Mouse (Mus musculus) neural tube, embryonic 12.5 days (tissue): ENCODE measurements around the gene Tbl3. TPM values are rescaled to one million over a fixed set of nuclear protein-coding genes. Genes with fewer than 3 reads are reported as not detected.

Source experiments
- ATAC-seq: fragments of 200-750 bp; cut with Nextera tagmentation; 2 replicates; pipeline ENCODE4 v1.8.0; 2017; ENCODE audit warnings: low read depth, mild to moderate bottlenecking, moderate TSS enrichment, moderate library complexity; ENCODE audit not compliant: low FRiP score
- H3K27ac ChIP-seq: fragments of 300-500 bp; sonication (generic); 2 replicates; pipeline ENCODE4 v1.5.1; 2016
- H3K27me3 ChIP-seq: fragments of 300-500 bp; sonication (generic); replicated peaks from 2 replicates; pipeline ENCODE4 v1.6.1; 2016; ENCODE audit warnings: mild to moderate bottlenecking
- H3K36me3 ChIP-seq: fragments of 300-500 bp; sonication (generic); 2 replicates; pipeline ENCODE4 v1.6.1; 2016; ENCODE audit warnings: mild to moderate bottlenecking
- H3K4me1 ChIP-seq: fragments of 300-500 bp; sonication (generic); 2 replicates; pipeline ENCODE4 v1.6.1; 2016
- H3K4me2 ChIP-seq: fragments of 300-500 bp; sonication (generic); replicated peaks from 2 replicates; pipeline ENCODE4 v1.6.1; 2016; ENCODE audit warnings: mild to moderate bottlenecking
- H3K4me3 ChIP-seq: fragments of 300-500 bp; sonication (generic); 2 replicates; pipeline ENCODE4 v1.5.1; 2016
- H3K9ac ChIP-seq: fragments of 300-500 bp; sonication (generic); 2 replicates; pipeline ENCODE4 v1.6.1; 2016; ENCODE audit warnings: mild to moderate bottlenecking
- H3K9me3 ChIP-seq: fragments of 300-500 bp; sonication (generic); 2 replicates; pipeline ENCODE4 v1.6.1; 2016; ENCODE audit warnings: mild to moderate bottlenecking
- WGBS: fragments of 180-500 bp; shearing (Covaris S2); methylation state at CpG from one replicate; pipeline ENCODE4 v1.1.7; 2016; 5-methylcytosine and 5-hydroxymethylcytosine counted together
- polyA plus RNA-seq: library from polyadenylated mRNA; unstranded; fragments of >200 nt; fragmentation: Nextera tagmentation; extraction: Ambion mirVana; gene quantifications from 2 replicates; pipeline ENCODE4 v1.2.1, GENCODE M21; 2016

Tbl3 gene
- 91.5 and 95.3 TPM in 2 replicates for polyA plus RNA-seq

- Histone ChIP-seq H3K4me3 (peak within 1 kb of the TSS; percentile 80), H3K36me3 (peaks cover 24% of the 10 kb centered on the region), H3K4me1 (peaks cover 20% of the 10 kb centered on the region), H3K4me2 (peak within 1 kb of the TSS; percentile 68), H3K27ac (no peak within 1 kb of the TSS), H3K9me3 (no peaks in the 10 kb centered on the region), H3K9ac (peak within 1 kb of the TSS; percentile 72), H3K27me3 (no peaks in the 10 kb centered on the region)
- WGBS: 4% methylated on average over 32 of the region's 32 CpGs
- ATAC-seq: peak; percentile 81
Observed at GRCm38 (mm10) chr17:24706982-24707800, at the start of gene Tbl3. Gene Tbl3 (minus strand): TSS chr17:24707660.

- peaks cover 66% of the 10 kb centered on the region for H3K27me3 ChIP-seq
- peaks cover 13% of the 10 kb centered on the region for H3K4me1 ChIP-seq
- H3K4me3 ChIP-seq: peak within 1 kb of the TSS; percentile 50
- no peaks in the 10 kb centered on the region for H3K9me3 ChIP-seq
- peak within 1 kb of the TSS; percentile 58 for H3K9ac ChIP-seq
- no peak within 1 kb of the TSS for H3K27ac ChIP-seq
- H3K36me3 ChIP-seq: no peaks in the 10 kb centered on the region
- peak; percentile 80 for ATAC-seq
- peak within 1 kb of the TSS; percentile 97 for H3K4me2 ChIP-seq
- 1% methylated on average over 80 of the region's 82 CpGs for WGBS
Observed at GRCm38 (mm10) chr17:24752415-24753394, 45.2 kb upstream of the Tbl3 start, which contains the start of gene Hs3st6. Gene Hs3st6 (plus strand): TSS chr17:24752988.

DNA sequence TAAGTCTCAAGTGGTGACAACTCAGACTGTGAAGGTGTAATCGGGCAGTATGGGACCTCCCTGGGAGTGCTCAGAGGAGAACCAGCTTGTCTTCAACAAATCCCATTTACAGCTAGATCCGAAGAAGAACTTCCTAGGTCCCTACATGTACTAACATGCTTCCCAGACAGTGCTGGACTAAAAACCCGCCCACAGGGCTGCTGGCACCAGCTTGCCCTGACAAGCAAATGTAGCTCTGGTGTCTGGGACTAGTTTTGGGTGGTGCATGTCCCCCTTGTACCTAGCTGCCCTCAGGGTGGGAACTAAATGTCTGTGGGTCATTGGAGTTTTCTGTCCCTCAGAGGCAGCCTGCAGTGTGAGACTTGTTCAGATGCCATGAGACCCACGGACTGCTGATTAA lies 44.1 kb upstream of the Tbl3 start:
- WGBS: 24% methylated on average over 4 of the region's 4 CpGs

DNA sequence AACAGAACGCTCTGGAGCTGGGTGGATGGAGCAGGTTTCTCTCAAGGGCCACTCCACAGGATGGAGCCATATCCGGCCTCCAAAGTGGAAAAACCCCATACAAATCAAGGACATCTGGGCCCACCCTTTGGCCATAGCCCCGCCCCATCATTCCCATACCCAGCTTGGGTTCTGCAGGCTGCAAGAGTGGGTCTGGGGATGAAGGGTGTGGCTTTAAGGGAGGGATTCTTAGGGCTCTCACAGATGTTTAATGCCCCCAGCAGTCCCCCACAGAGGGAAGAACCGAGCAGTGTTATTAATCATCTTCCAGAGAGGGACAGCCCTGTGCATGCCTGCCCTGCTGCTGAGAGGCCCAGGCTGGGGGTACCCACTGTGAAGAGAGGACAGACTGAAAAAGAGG lies 39.5 kb upstream of the Tbl3 start:
- Histone ChIP-seq H3K36me3 (peaks cover 3% of the 10 kb centered on the region; the same call in 1 of the 2 replicates), H3K4me3 (no peak overlapping the region), H3K9me3 (no peaks in the 10 kb centered on the region), H3K27me3 (peaks cover 21% of the 10 kb centered on the region), H3K27ac (no peak overlapping the region), H3K4me1 (no peaks in the 10 kb centered on the region; the same call in 1 of the 2 replicates), H3K9ac (no peak overlapping the region), H3K4me2 (no peak overlapping the region)
- ATAC-seq: no peak
- 50% methylated on average over 4 of the region's 4 CpGs for WGBS

More for the DNA sequence above, 44.1 kb upstream of the Tbl3 start:
- Histone ChIP-seq H3K36me3 (no peaks in the 10 kb centered on the region), H3K4me3 (no peak overlapping the region), H3K27me3 (peaks cover 66% of the 10 kb centered on the region), H3K27ac (no peak overlapping the region), H3K4me1 (peaks cover 13% of the 10 kb centered on the region), H3K4me2 (no peak overlapping the region), H3K9ac (no peak overlapping the region), H3K9me3 (no peaks in the 10 kb centered on the region)
- no peak for ATAC-seq

DNA sequence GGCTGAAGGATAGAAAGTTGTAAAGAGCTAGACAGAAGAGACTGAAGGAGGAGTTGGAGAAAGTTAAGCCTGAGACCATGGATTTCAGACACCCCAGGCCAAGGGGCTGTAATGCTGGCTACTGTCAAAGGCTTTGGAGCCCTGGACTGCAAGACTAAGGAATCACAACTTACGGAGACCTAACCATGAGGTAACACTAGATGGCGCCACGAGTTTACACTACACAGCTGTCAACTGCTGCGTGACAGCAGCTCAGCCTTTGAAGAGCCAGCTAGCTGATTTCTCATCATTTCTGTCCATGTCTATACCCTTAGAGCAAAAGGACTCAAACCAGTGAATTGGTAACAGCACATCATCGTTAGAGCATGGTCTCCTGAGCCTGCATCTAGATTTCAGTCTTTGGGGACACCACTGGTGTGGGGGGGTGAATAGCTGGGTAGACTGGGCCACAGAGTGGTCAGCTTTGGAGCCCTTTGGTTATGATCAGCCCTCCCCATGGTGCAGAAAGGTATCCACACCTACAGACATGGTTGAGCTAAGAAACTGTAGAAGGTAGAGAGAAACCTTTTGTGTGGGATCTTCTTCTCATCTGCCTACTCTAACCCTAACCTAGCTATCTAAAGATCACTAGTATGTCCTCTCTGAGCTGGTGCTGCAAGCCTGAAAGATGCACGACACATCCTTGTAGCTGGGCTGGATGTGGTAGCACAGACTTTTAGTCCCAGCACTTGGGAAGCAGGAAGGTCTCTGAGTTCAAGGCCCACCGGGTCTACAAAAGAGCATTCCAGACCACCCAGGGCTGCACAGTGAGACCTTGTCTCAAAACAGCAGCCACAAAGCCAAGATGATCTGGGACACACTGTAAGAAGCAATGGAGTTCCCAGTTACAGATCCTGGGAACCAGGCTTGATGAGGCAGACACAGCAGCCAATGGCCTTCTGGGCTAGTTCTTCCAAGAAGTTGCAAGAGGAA lies 38.4 kb upstream of the Tbl3 start:
- no peak overlapping the region for H3K9ac ChIP-seq
- H3K27ac ChIP-seq: no peak overlapping the region
- peaks cover 5% of the 10 kb centered on the region; the same call in 1 of the 2 replicates for H3K36me3 ChIP-seq
- no peak overlapping the region for H3K4me2 ChIP-seq
- no peaks in the 10 kb centered on the region; the same call in 1 of the 2 replicates for H3K4me1 ChIP-seq
- ATAC-seq: peak; percentile 70; the same call in 1 of the 2 replicates
- no peaks in the 10 kb centered on the region for H3K9me3 ChIP-seq
- no peak overlapping the region for H3K4me3 ChIP-seq
- 22% methylated on average over 7 of the region's 7 CpGs for WGBS
- H3K27me3 ChIP-seq: peaks cover 10% of the 10 kb centered on the region

DNA sequence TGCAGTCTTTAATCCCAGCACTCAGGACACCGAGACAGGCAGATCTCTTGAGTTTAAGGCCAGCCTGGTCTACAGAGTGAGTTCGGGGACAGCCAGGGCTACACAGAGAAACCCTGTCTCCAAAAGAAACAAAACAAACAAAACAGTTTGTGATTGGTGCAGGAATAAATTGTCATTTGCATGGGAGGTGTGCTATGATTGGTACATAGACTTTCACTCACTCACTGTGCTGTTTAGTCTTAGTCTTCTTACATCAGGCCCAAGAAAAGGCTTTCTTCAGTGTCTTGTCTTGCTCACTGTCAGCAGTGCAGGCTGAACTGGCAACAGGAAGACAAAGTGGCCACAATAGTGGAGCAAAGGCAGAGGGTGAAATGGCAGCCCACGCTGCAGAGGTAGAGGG lies 36.9 kb upstream of the Tbl3 start:
- Histone ChIP-seq H3K36me3 (peaks cover 10% of the 10 kb centered on the region), H3K27me3 (no peaks in the 10 kb centered on the region; the same call in 1 of the 2 replicates), H3K9ac (no peak overlapping the region), H3K27ac (no peak overlapping the region), H3K4me3 (no peak overlapping the region), H3K4me2 (no peak overlapping the region), H3K9me3 (no peaks in the 10 kb centered on the region), H3K4me1 (no peaks in the 10 kb centered on the region; the same call in 1 of the 2 replicates)
- ATAC-seq: no peak
- 73% methylated on average over 3 of the region's 3 CpGs for whole genome bisulfite sequencing

GRCm38 (mm10) chr17:24743896-24744295 lies 36.4 kb upstream of the Tbl3 start:
- Histone ChIP-seq H3K36me3 (peaks cover 10% of the 10 kb centered on the region), H3K4me1 (no peaks in the 10 kb centered on the region; the same call in 1 of the 2 replicates)
- 75% methylated on average over 5 of the region's 5 CpGs for WGBS

DNA sequence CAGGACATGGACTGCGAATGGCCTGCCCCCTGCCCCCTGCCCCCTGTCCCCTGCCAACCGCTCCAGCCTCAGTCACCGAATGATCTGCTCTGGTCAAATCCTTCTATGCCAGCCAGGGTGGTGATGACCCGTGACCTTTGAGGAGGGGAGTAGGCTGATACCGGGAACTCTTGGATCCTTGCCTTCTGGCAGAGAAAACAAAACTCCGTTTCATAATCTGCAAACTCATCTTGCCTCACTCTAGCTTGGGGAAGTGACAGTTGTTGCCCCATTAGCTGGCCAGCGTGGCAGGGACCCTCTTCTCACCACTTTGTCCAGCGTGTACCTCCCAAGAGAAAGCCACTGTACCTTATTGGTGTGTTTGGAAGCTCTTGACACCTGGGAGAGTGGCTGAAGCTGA lies 34.8 kb upstream of the Tbl3 start:
- 89% methylated on average over 8 of the region's 8 CpGs for WGBS
- H3K4me1 ChIP-seq: peaks cover 3% of the 10 kb centered on the region

More at GRCm38 (mm10) chr17:24743896-24744295, 36.4 kb upstream of the Tbl3 start:
- ATAC-seq: no peak
- Histone ChIP-seq H3K9ac (no peak overlapping the region), H3K4me2 (no peak overlapping the region), H3K9me3 (no peaks in the 10 kb centered on the region), H3K4me3 (no peak overlapping the region), H3K27ac (no peak overlapping the region), H3K27me3 (no peaks in the 10 kb centered on the region; the same call in 1 of the 2 replicates)

GRCm38 (mm10) chr17:24739926-24740325 lies 32.5 kb upstream of the Tbl3 start:
- ATAC-seq: no peak
- peaks cover 13% of the 10 kb centered on the region for H3K4me1 ChIP-seq
- H3K27ac ChIP-seq: no peak overlapping the region
- WGBS: 88% methylated on average over 8 of the region's 8 CpGs
- no peak overlapping the region for H3K4me3 ChIP-seq
- H3K9me3 ChIP-seq: no peaks in the 10 kb centered on the region
- H3K36me3 ChIP-seq: peaks cover 10% of the 10 kb centered on the region
- no peaks in the 10 kb centered on the region; the same call in 1 of the 2 replicates for H3K27me3 ChIP-seq
- H3K4me2 ChIP-seq: no peak overlapping the region
- no peak overlapping the region for H3K9ac ChIP-seq

More for the DNA sequence above, 34.8 kb upstream of the Tbl3 start:
- no peak overlapping the region for H3K4me3 ChIP-seq
- no peak overlapping the region for H3K9ac ChIP-seq
- H3K27me3 ChIP-seq: no peaks in the 10 kb centered on the region; the same call in 1 of the 2 replicates
- no peak overlapping the region for H3K27ac ChIP-seq
- H3K36me3 ChIP-seq: peaks cover 10% of the 10 kb centered on the region
- no peak overlapping the region for H3K4me2 ChIP-seq
- no peaks in the 10 kb centered on the region for H3K9me3 ChIP-seq
- no peak for ATAC-seq

DNA sequence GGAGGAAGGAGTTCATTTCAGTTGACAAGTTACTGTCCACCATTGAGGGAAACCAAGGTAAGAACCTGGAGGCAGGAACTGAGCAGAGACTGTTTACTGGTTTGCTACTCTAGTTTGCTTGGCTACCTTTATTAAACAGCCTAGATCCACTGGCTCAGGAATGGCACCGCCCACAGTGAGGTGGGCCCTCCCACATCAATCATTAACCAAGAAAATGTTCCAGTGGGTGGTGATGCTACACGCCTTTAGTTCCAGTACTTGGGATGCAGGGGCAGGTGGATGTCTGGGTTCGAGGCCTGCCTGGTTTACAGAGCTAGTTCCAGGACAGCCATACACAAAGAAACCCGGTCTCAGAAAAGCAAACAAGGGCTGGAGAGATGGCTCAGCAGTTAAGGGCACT lies 30.8 kb upstream of the Tbl3 start:
- WGBS: 81% methylated on average over 4 of the region's 4 CpGs
- Histone ChIP-seq H3K4me2 (no peak overlapping the region), H3K36me3 (peaks cover 10% of the 10 kb centered on the region), H3K9ac (no peak overlapping the region), H3K4me3 (no peak overlapping the region), H3K27ac (no peak overlapping the region), H3K9me3 (no peaks in the 10 kb centered on the region), H3K4me1 (peaks cover 13% of the 10 kb centered on the region), H3K27me3 (no peaks in the 10 kb centered on the region)
- ATAC-seq: no peak
